Mouse (Mus musculus) gastrocnemius, postnatal 14 days (tissue): ENCODE measurements around the gene Plxdc1. TPM values are rescaled to one million over a fixed set of nuclear protein-coding genes. Genes with fewer than 3 reads are reported as not detected.

Experiments used
- DNase-seq: peaks from one replicate; pipeline ENCODE4 v3.0.0; 2021; ENCODE audit warnings: mixed read lengths
- intact Hi-C: fragments of 180-260 bp; cut with DNase I; formaldehyde crosslinking; loops from one replicate; pipeline ENCODE4 v1.15.1; 2025; ENCODE audit warnings: low total_unique reads
- long read RNA-seq, 2 experiments: library from polyadenylated mRNA; stranded (forward); transcript quantifications; one replicate each; pipeline ENCODE4 v2.0.0; 2021
- total RNA-seq, 2 experiments: library from RNA; stranded (reverse); gene quantifications; 2 replicates each; pipeline ENCODE4 v1.2.3; 2021

The Plxdc1 gene
- 1 to 10 TPM; 6.2 to 8.0 TPM for total RNA-seq
- long read RNA-seq, experiment 1, transcript Plxdc1-201 (14 exons, 2,881 nt) = major isoform, 9 of 15 reads
- long read RNA-seq, experiment 1, partial matches to known transcripts = 0 of 15 reads
- long read RNA-seq, experiment 1, other reads (novel, unspliced or antisense) = 5 of 15 reads
- long read RNA-seq, experiment 2, transcript Plxdc1-201 (14 exons, 2,881 nt) = major isoform, 14 of 23 reads
- long read RNA-seq, experiment 2, partial matches to known transcripts = 1 of 23 reads
- long read RNA-seq, experiment 2, other reads (novel, unspliced or antisense) = 6 of 23 reads

GRCm38 (mm10) chr11:97985727-97986677, at the start of gene Plxdc1:
TSS of gene Plxdc1 (minus strand) at chr11:97986444.
- DNase-seq = peak; percentile 58

DNA sequence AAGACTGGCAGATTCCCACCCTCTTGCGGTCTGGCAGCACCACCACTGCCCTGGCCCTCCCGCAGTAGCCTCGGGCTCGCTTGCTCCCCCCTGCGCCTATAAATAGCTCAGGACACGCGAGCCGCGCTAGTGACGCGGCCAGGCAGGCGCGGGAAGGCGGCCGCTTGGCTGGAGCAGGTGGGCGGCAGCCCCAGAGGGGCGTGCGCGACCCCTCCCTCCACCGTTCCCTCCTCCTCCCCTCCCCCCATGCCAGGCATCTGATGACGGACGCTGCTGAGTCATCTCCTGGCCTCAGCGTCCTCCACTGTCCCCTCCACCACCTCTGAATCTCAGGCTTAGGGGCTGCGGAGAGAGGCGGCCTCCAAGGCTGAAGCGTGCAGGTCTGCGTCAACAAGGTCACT, 49.7 kb upstream of the Plxdc1 start:
- DNase-seq = peak; percentile 54
- intact Hi-C loops = loop anchor here (2.0 to 10.0 kb wide), 2 partner anchors 39 to 109 kb away; no protein-coding TSS in a partner anchor

More at GRCm38 (mm10) chr11:97985727-97986677, at the start of gene Plxdc1:
- intact Hi-C loops = no loop called here

DNA sequence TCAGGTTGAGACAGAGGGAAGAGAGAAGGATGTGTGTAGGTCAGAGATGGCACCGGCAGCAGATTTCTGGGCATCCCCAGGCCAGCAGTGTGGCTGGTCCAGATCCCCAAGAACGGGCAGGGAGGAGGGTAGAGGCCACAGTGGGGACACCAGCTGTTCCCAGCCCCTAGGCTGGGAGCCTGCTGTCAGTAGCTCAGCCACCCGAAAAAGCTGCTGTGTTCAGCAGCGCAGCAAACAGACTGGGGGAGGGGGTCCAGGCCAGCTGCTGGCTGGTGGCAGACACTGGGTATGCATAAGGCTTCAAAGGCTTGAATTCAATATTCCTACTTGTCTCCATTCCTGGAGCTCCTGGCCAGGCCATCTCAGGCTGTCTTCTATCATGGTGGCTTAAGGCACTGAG, 48.6 kb upstream of the Plxdc1 start:
- no peak for DNase-seq
- intact Hi-C loops = loop anchor here (2.0 to 10.0 kb wide), 2 partner anchors 40 to 110 kb away; no protein-coding TSS in a partner anchor

DNA sequence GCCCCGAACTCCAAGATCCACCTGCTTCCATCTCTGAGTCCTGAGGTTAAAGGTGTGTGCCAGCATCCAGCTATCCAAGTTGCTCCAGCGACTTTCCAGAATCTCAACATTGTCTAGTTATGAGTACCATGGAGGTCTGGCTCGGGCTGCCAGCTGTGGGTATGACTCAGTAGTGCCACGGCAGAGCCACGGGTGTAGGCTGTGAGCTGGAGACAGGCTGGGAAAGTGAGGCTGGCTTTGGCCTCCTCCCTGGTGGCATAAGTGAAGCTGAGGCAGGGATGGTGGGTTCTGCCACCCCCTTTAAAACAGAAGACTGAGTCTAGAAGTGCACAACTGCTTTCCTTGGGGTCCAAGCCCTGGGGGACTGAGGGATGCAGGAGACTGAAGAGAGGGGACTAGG, 47.8 kb upstream of the Plxdc1 start:
- intact Hi-C loops = loop anchor here (2.0 to 10.0 kb wide), 2 partner anchors 41 to 111 kb away; no protein-coding TSS in a partner anchor
- DNase-seq = no peak

DNA sequence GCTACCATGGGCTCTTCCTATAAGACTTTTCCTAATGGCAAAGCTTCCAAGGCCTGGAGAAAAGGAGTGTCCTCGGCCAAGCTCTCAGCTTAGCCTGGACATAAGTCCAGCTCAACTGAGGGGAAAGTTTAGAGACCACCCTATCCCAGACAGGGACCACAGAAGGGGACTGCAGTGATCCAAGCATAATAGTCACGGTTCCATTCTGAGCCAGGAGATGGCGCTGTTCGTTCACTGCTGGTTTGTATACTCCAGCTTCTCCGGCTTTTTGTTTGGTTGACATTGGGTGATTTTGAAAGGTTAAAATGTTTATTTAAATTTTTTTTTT, 45.2 kb upstream of the Plxdc1 start:
- peak; percentile 69 for DNase-seq
- intact Hi-C loops = loop anchor here (10.0 kb wide), 1 partner anchor 113 kb away; no protein-coding TSS in a partner anchor

- DNase-seq = no peak
- intact Hi-C loops = loop anchor here (10.0 kb wide), 1 partner anchor 114 kb away; no protein-coding TSS in a partner anchor
These were observed 44.6 kb upstream of the Plxdc1 start for GRCm38 (mm10) chr11:98030701-98031442.

DNA sequence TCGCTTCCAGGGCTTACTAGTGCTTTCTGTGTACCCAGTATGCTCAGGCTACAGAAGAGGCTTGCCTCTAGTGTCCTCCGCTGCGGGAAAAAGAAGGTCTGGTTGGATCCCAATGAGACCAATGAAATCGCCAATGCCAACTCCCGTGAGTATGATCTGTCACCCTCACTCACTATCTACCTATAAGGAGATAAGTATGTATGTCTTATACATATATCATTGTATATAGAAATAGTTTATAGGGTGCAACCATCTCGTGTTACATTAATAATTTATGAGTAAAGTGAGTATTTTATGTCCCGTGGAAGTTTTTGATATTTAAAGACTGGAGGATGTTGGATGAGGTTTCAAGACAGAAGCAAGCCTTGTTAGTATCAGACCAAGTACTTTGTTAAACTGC, 41.5 kb upstream of the Plxdc1 start:
- intact Hi-C loops = no loop called here
- DNase-seq = no peak

GRCm38 (mm10) chr11:98027297-98027688, 41.0 kb upstream of the Plxdc1 start:
- DNase-seq = no peak
- intact Hi-C loops = no loop called here

- peak; percentile 94 for DNase-seq
- intact Hi-C loops = no loop called here
These were observed 40.5 kb upstream of the Plxdc1 start, which contains the start of gene Rpl19 for GRCm38 (mm10) chr11:98026570-98027296. TSS of gene Rpl19 (plus strand) at chr11:98026710.

DNA sequence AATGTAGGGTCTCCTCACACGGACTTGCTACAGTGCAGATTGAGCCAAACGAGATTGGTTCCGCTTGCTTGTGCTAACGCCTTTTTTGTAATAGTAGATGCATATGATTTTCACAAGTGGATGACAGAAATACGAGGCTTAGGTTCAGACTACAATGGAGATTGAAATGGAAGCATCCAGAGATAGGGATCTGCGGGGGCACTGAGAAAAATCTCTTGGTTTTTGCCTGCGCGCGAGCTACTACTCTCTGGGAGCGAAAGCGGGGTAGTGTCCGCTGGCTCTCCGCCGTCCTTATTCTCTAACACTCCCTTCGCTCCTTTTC, 40.0 kb upstream of the Plxdc1 start:
- DNase-seq = no peak
- intact Hi-C loops = no loop called here

DNA sequence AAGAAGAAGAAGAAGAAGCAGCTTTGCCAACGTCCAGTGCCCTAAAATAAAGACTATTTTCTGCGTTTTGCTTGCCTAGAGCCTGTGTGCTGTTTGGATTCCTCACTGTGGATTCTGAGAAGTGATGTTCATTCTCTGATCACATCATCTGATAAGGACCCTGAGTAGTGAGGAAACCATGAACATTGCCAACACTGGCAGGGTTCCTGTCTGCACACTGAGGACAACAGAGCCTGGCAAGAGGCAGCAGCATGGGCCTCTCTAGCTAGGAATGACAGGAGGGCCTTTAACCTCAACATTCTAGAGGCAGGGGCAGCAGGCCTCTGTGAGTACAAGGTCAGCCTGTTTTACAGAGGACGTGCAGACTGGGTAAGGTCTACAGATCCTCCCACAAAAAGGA, 38.3 kb upstream of the Plxdc1 start:
- no peak for DNase-seq
- intact Hi-C loops = no loop called here

- intact Hi-C loops = no loop called here
- DNase-seq = peak; percentile 75
These were observed 36.5 kb upstream of the Plxdc1 start, which contains the start of gene Cacnb1 for GRCm38 (mm10) chr11:98022555-98023371. TSS of gene Cacnb1 (minus strand) at chr11:98023034.

- intact Hi-C loops = no loop called here
- no peak for DNase-seq
These were observed 36.0 kb upstream of the Plxdc1 start for GRCm38 (mm10) chr11:98022253-98022554.

DNA sequence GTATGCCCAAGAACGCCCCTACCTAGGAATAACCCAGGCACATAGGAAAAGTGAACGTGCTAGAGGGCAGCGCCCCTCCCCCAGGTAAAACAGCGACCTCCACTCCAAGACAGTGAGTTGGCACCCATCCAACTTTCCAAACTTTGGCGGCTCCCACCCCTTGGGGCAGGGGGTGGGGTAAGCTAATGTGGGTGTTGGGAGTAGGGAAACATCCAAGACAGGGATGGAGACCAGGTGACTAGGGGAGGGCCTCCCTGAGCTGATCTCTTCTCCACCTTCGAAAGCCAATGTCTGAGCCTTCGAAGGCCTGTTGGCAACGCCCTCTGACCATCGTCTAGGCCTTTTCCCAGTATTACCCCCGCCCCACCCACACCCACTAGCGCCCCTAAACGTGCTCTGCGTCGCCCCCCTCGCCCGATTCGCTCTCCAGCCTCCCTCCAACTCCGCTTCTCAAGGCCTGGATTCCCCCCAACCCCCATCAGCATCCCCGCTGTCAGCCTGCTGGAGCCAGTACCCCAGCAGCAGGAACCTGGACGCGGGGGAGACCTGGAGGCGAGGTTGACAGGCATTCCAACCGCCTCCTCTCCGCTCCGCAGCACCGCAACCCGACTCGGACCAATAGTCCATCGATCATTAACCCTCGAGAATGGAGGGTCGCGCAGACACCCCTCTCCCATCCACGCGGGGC, 35.5 kb upstream of the Plxdc1 start:
- DNase-seq = peak; percentile 50
- intact Hi-C loops = no loop called here

DNA sequence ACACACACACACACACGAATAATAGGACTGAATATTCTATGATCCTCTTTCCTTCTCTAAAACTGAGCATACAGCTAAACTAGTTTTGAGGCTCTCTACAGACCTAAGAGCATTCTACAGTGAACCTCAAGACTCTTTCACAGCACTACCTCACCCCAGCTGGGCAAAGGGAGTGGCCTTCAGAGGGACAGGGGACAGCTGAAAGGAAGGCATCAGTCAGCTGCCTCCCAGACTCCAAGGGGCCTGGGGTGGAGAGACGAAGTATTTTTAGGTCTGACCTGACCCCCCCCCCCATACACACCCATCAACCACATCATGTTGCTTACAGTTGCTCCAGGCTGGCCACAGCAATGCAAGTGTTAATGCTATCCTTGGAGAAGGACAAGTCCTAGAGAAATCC, 34.9 kb upstream of the Plxdc1 start:
- intact Hi-C loops = no loop called here
- DNase-seq = peak; percentile 25

DNA sequence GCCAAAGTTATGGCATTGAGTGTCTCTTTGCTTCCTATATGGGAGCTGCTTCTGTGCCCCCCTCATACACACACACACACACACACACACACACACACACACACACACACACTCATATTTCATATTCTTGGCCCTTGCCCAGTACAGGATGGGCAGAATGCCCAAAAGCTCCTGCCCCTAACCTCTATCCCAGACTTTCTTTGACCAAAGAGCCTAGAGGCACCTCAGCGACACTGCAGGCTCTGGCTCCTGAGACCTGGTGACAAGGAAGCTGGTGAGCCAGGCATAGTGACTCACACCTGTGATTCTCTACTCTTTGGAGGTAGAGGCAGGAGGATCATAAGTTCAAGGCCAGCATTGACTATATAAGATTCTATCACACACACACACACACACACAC, 34.5 kb upstream of the Plxdc1 start:
- DNase-seq = no peak
- intact Hi-C loops = no loop called here

DNA sequence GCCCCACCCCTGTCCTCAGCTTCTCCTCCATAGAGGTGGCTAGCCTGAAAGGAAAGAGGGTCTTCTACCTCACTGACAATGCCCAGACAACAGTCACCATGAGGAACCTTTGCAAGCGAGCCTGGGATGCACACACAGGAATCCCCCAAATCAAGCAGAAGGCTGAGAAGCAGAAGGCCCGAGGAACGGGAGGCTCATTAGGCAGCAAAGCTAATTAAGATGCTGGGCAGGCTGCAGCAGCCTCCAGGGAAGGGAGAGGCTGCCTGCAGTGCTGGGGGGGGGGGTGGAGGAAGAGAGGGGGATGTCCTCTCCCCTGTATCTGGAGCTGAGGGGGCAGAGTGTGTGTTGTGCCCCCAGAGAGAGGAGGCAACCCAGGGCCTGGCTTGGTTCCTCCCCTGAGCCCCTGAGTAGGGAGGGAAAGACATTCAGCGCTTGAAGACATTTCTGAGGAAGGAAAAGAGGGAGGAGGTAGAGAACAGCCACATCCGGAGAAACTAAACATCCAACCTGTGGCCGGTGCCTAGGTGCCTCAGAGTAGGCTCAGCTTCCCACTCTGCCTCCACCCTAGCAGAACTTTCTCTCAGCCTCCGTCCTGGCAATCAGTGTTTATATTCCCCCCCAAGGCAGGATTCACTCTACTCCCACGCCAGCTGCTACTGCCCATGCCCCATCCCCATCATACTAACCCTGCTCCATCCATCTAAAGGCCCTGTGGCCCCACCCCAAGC, 33.8 kb upstream of the Plxdc1 start:
- intact Hi-C loops = no loop called here
- DNase-seq = no peak
